Mouse (Mus musculus) ES-E14 (cell line): ENCODE results near the gene Lrrc28. TPM values are rescaled to one million over a fixed set of nuclear protein-coding genes. Genes with fewer than 3 reads are reported as not detected.

Experiments
- DNase-seq: peaks from one replicate; pipeline ENCODE4 v3.0.0-alpha.2; 2013; ENCODE audit warnings: low read depth, low spot score
- H3K27ac ChIP-seq: 2 replicates; pipeline ENCODE4 v1.5.1; 2012; ENCODE audit warnings: low read depth, mild to moderate bottlenecking, low read length, moderate library complexity, mixed read lengths; ENCODE audit not compliant: poor library complexity, insufficient read depth, severe bottlenecking
- H3K36me3 ChIP-seq: 2 replicates; pipeline ENCODE4 v1.6.1; 2012; ENCODE audit warnings: mild to moderate bottlenecking, low read length, moderate library complexity, mixed read lengths; ENCODE audit not compliant: control insufficient read depth, poor library complexity, insufficient read depth, severe bottlenecking
- H3K4me1 ChIP-seq, 2 experiments: fragments of 150-350 bp in 1 of 2; sonication (generic) in 1 of 2; 2 replicates each; pipeline ENCODE4 v1.6.1; 2012; ENCODE audit warnings: low read length in 2 of 2, mild to moderate bottlenecking in 1 of 2, mixed read lengths in 1 of 2; ENCODE audit not compliant: control insufficient read depth in 2 of 2, insufficient read depth in 2 of 2, poor library complexity in 1 of 2
- H3K4me3 ChIP-seq, 2 experiments: fragments of 150-350 bp in 1 of 2; sonication (generic) in 1 of 2; 2 replicates each; pipeline ENCODE4 v1.5.1; 2012; ENCODE audit warnings: low read length in 2 of 2, low read depth in 1 of 2, mild to moderate bottlenecking in 1 of 2, mixed read lengths in 1 of 2; ENCODE audit not compliant: insufficient read depth in 1 of 2, poor library complexity in 1 of 2, severe bottlenecking in 1 of 2
- H3K9ac ChIP-seq: 2 replicates; pipeline ENCODE4 v1.6.1; 2012; ENCODE audit warnings: low read depth, mild to moderate bottlenecking, low read length, mixed read lengths; ENCODE audit not compliant: poor library complexity, insufficient read depth, severe bottlenecking
- H3K9me3 ChIP-seq: fragments of 150-350 bp; sonication (generic); 2 replicates; pipeline ENCODE4 v1.6.1; 2012; ENCODE audit warnings: low read depth, mild to moderate bottlenecking, low read length; ENCODE audit not compliant: control insufficient read depth, insufficient read depth
- CHD2 ChIP-seq: IDR thresholded peaks from 2 replicates; pipeline ENCODE4 v1.6.1; 2014; ENCODE audit warnings: mild to moderate bottlenecking, low read depth, low read length, inconsistent platforms
- HCFC1 ChIP-seq: IDR thresholded peaks from 2 replicates; pipeline ENCODE4 v1.6.1; 2012; ENCODE audit warnings: low read length, inconsistent platforms, borderline replicate concordance; ENCODE audit not compliant: insufficient read depth
- MAFK ChIP-seq: IDR thresholded peaks from 2 replicates; pipeline ENCODE4 v1.6.1; 2014; ENCODE audit warnings: mild to moderate bottlenecking, low read depth, low read length, inconsistent platforms; ENCODE audit not compliant: insufficient read depth
- ZC3H11A ChIP-seq: IDR thresholded peaks from 2 replicates; pipeline ENCODE4 v1.6.1; 2012; ENCODE audit warnings: low read depth, mild to moderate bottlenecking, inconsistent platforms, low read length, borderline replicate concordance
- ZNF384 ChIP-seq: IDR thresholded peaks from 2 replicates; pipeline ENCODE4 v1.6.1; 2012; ENCODE audit warnings: low read depth, low read length, inconsistent platforms
- in situ Hi-C, 2 experiments: fragments of 600-800 bp; cut with MboI; formaldehyde crosslinking; loops; one replicate each; pipeline ENCODE4 v1.15.1; 2025; ENCODE audit warnings: low sequenced_read_pairs in 2 of 2, inconsistent platforms in 1 of 2; ENCODE audit not compliant: unreplicated experiment in 2 of 2
- total RNA-seq: library from RNA; depleted of rRNA; stranded (reverse); fragments of 300-350 nt; gene quantifications from 2 replicates; pipeline ENCODE4 v1.2.3, GENCODE M21; 2012; rRNA removed

Gene Lrrc28
- total RNA-seq, 1 experiment, result 25.0 TPM

GRCm38 (mm10) chr7:67463565-67463964 is 181.5 kb downstream of the Lrrc28 start:
- no peak for DNase-seq
- no peaks in the 10 kb centered on the region for H3K4me1 ChIP-seq
- H3K4me3 ChIP-seq, result no peak overlapping the region
- no peaks in the 10 kb centered on the region for H3K36me3 ChIP-seq
- no peak for TF ChIP-seq ZNF384
- no peak for TF ChIP-seq HCFC1
- TF ChIP-seq ZC3H11A, result no peak
- no peak for TF ChIP-seq MAFK
- no peak for TF ChIP-seq CHD2
- no peak overlapping the region for H3K27ac ChIP-seq
- H3K9ac ChIP-seq, result no peak overlapping the region
- H3K9me3 ChIP-seq, result no peaks in the 10 kb centered on the region
- in situ Hi-C loops, result no loop called here

Other genes starting within 250 kb of the Lrrc28 start
- 9.4 and 11.6 TPM in 2 replicates for gene Ttc23, start 2.1 kb upstream of the Lrrc28 start, total RNA-seq
- 2.1 and 4.1 TPM in 2 replicates for gene Synm, start 114.5 kb upstream of the Lrrc28 start, total RNA-seq